In genomic region chr2:103081706-103082105, GRCm38 (mm10) we compare ENCODE assay signal across 16 mouse cellular contexts.
"Had no signal": no experiment of that assay in that cellular context is flagged by ENCODE, and none has a peak within 500 bp of the region (broad histone marks: within the 10 kb centered on the region; RNA-seq: fewer than 3 reads in every experiment).

No protein-coding gene starts in this region.

- H3K9me3 ChIP-seq: liver, embryonic 12.5 days; lung, embryonic 15.5 days; midbrain, embryonic 12.5 days; neural tube, embryonic 13.5 days; neural tube, embryonic 15.5 days had no signal

- H3K27ac ChIP-seq: liver, embryonic 12.5 days; liver, embryonic 14.5 days; lung, embryonic 15.5 days; midbrain, embryonic 12.5 days; neural tube, embryonic 13.5 days; neural tube, embryonic 15.5 days had no signal

- H3K4me1 ChIP-seq: lung, embryonic 15.5 days; midbrain, embryonic 12.5 days; neural tube, embryonic 13.5 days had no signal

- H3K9ac ChIP-seq: liver, embryonic 12.5 days; liver, embryonic 14.5 days; lung, embryonic 15.5 days; midbrain, embryonic 12.5 days; neural tube, embryonic 13.5 days; neural tube, embryonic 15.5 days had no signal

- H3K4me3 ChIP-seq: liver, embryonic 12.5 days; lung, embryonic 15.5 days; midbrain, embryonic 12.5 days; myocyte; neural tube, embryonic 13.5 days; neural tube, embryonic 15.5 days had no signal

- H3K27me3 ChIP-seq: liver, embryonic 12.5 days; lung, embryonic 15.5 days; midbrain, embryonic 12.5 days; neural tube, embryonic 13.5 days; neural tube, embryonic 15.5 days had no signal

- H3K36me3 ChIP-seq: midbrain, embryonic 12.5 days; neural tube, embryonic 15.5 days had no signal

- H3K4me2 ChIP-seq: liver, embryonic 12.5 days; lung, embryonic 15.5 days; midbrain, embryonic 12.5 days; neural tube, embryonic 13.5 days; neural tube, embryonic 15.5 days had no signal

- ATAC-seq: liver, embryonic 12.5 days; midbrain, embryonic 16.5 days had no signal

- DNase-seq: lung, adult 18-20 months; midbrain, embryonic 14.5 days; retina, postnatal 1 day; right cerebral cortex, postnatal 25 days; right cerebral cortex, postnatal 4 days; thymus, adult 18-20 months; thymus, postnatal 14 days; thymus, postnatal 36 days had no signal
